Mouse (Mus musculus) B cell, adult 67 days (primary cell): ENCODE results near the gene Sox21. TPM values are rescaled to one million over a fixed set of nuclear protein-coding genes. Genes with fewer than 3 reads are reported as not detected.

Experiments used
- total RNA-seq, 2 experiments: library from RNA; stranded (reverse); gene quantifications; 4 replicates each; pipeline ENCODE4 v1.2.4; 2023

The Sox21 gene
- not detected for total RNA-seq

DNA sequence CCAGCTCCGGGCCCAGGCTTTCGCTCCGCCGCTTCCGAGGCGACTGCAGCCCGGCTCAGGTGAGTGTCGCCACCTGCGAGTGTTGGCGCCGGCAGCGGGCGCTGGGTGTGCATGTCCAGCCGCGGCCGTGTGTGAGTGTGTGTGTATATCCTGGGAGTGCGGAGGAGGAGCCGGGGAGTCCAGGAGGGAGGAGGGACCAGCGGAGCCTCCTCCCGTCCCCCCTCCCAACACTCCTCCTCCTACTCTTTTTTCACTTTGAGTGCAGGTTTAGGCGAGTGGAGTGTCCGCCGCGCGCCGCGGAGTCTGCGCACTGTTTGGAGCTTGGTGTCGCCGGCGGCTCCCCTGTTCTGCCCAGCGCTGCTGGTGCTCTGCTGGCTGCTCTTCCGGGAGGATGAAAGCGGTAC, at the start of gene Sox21:
Gene Sox21, minus strand, starts transcription at position 145 of the 404 bp plus-strand sequence.

DNA sequence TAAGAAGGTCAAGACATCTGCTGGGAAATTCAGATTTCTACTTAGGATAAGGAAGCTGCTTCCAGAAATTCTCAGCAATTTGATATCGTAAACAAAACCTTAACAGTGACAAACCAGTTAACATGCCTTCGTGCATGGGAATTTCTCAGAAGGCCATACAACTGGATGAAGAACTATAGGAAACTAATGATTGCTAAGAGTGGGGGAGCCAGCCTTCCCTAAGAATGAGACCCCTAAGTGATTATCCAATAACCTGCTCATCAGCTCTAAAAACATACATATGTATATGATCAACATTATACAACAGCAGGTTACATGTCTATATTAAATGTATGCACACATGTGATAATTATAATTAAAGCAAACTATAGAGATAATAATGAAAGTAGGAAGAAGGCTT, 29.8 kb upstream of the Sox21 start, which contains the start of gene Gm9376:
Gene Gm9376, plus strand, starts transcription at position 301 of the 400 bp plus-strand sequence.

Other genes with a start within 250 kb of the Sox21 start
- gene Dct, start 184.8 kb downstream of the Sox21 start, total RNA-seq: not detected
- 10 to 100 TPM; 24.5 to 24.7 TPM for gene Tgds, start 104.3 kb downstream of the Sox21 start, total RNA-seq
- gene Gpr180, start 99.9 kb downstream of the Sox21 start, total RNA-seq: 10 to 100 TPM; 12.6 to 14.5 TPM
- not detected for gene Gm9376, start 29.9 kb upstream of the Sox21 start, total RNA-seq